ENCODE assay signal across 8 mouse cellular contexts in the genomic region with DNA sequence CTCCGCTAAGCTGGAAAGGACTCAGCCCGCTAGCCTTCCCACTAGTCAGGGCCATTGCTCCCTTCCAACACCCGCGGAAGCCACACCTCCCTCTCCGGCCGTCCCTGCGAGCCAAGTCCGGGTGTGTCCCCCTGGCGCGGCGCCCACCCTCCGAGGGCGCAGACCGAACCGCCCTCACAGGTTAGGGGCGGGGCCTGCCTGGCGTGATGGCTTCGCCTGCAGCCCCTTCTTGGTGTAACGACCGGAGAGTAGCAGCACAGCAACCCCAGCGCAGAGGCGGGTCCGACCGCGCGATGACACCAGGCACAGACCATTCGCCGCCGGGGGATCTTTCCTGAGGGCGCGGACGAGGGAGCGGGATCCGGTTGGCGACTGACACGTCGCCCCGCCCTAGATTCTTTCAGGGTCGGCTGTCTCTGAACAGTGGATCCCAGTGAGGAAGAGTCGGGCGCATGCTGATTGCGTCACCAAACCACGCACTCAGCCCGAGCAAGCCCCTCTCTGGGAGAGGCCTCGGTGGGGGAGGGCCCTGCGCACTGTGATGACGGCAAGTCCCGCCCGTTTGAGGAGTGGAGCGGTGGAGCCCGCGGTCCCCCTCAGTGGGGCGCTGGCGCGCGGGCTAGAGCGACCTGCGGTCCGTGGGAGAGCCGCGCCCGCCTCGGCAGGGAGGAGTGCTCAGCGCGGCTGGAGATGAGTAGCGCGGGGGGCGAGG. TPM values are rescaled to one million over a fixed set of nuclear protein-coding genes. Genes with fewer than 3 reads are reported as not detected.
DNase-seq lines count a peak whose midpoint lies in the region; ATAC-seq and TF ChIP-seq lines count a peak whose summit lies in the region.

TSS of gene Esyt2 (plus strand) at position 544 of the 712 bp plus-strand sequence.

- ATAC-seq in erythroid progenitor cell, adult 5-6 weeks (replicated peaks; ENCODE audit: low FRiP score, poor library complexity, severe bottlenecking): peak; percentile 83
- peak; percentile 97 for ATAC-seq in heart, embryonic 12.5 days (ENCODE audit: insufficient number of reproducible peaks, low FRiP score)
- peak; percentile 98 for ATAC-seq in kidney, postnatal 0 days (replicated peaks; ENCODE audit: low FRiP score, low read depth)
- ATAC-seq in liver, embryonic 11.5 days (replicated peaks; ENCODE audit: low FRiP score): peak; percentile 92
- peak; percentile 96 for ATAC-seq in stomach, embryonic 14.5 days (ENCODE audit: insufficient number of reproducible peaks, insufficient read depth, low FRiP score, low read depth)

- peak; percentile 99 for DNase-seq in CD4-positive helper T cell, adult 2 months (ENCODE audit: low read depth, low spot score)
- peak; percentile 98 for DNase-seq in brain, embryonic 18.5 days (ENCODE audit: low read depth, low spot score)
- DNase-seq in kidney, postnatal 0 days (ENCODE audit: low spot score): peak; percentile 99
- DNase-seq in liver, embryonic 11.5 days (ENCODE audit: low spot score): peak; percentile 100
- peak; percentile 98 for DNase-seq in naive thymus-derived CD4-positive, alpha-beta T cell, adult 2 months (ENCODE audit: low read depth)

- H3K27ac ChIP-seq in heart, embryonic 12.5 days (ENCODE audit: poor library complexity, severe bottlenecking): peak within 1 kb of the TSS; percentile 95
- H3K27ac ChIP-seq in kidney, postnatal 0 days: peak within 1 kb of the TSS; percentile 90
- peak within 1 kb of the TSS; percentile 97 for H3K27ac ChIP-seq in liver, embryonic 11.5 days (ENCODE audit: low read depth, low read length)
- peak within 1 kb of the TSS; percentile 98 for H3K27ac ChIP-seq in stomach, embryonic 14.5 days (ENCODE audit: low read length)

- H3K9ac ChIP-seq in heart, embryonic 12.5 days: peak within 1 kb of the TSS; percentile 88
- peak within 1 kb of the TSS; percentile 94 for H3K9ac ChIP-seq in kidney, postnatal 0 days (ENCODE audit: low read depth, low read length)
- H3K9ac ChIP-seq in liver, embryonic 11.5 days (ENCODE audit: low read depth, low read length): peak within 1 kb of the TSS; percentile 93
- peak within 1 kb of the TSS; percentile 92 for H3K9ac ChIP-seq in stomach, embryonic 14.5 days (replicated peaks; ENCODE audit: low read depth, low read length)

- H3K36me3 ChIP-seq in heart, embryonic 12.5 days: no peaks in the 10 kb centered on the region
- H3K36me3 ChIP-seq in kidney, postnatal 0 days (ENCODE audit: insufficient read depth, low read length): no peaks in the 10 kb centered on the region
- H3K36me3 ChIP-seq in liver, embryonic 11.5 days (ENCODE audit: control insufficient read depth, insufficient read depth, low read length): no peaks in the 10 kb centered on the region
- no peaks in the 10 kb centered on the region for H3K36me3 ChIP-seq in stomach, embryonic 14.5 days (ENCODE audit: control insufficient read depth, insufficient read depth, low read length)

- H3K4me3 ChIP-seq in heart, embryonic 12.5 days: peak within 1 kb of the TSS; percentile 82
- peak within 1 kb of the TSS; percentile 95 for H3K4me3 ChIP-seq in kidney, postnatal 0 days (replicated peaks; ENCODE audit: low read depth, low read length)
- H3K4me3 ChIP-seq in liver, embryonic 11.5 days (ENCODE audit: low read depth, low read length): peak within 1 kb of the TSS; percentile 98
- H3K4me3 ChIP-seq in stomach, embryonic 14.5 days (ENCODE audit: low read depth, low read length): peak within 1 kb of the TSS; percentile 97

- H3K4me1 ChIP-seq in heart, embryonic 12.5 days (replicated peaks): peaks cover 9% of the 10 kb centered on the region
- H3K4me1 ChIP-seq in kidney, postnatal 0 days (replicated peaks; ENCODE audit: insufficient read depth, low read length): 0 out of 2 replicates have a peak, but pooled peaks cover 3% of the 10 kb centered on the region
- H3K4me1 ChIP-seq in liver, embryonic 11.5 days (replicated peaks; ENCODE audit: control insufficient read depth, insufficient read depth, low read length): peaks cover 28% of the 10 kb centered on the region
- H3K4me1 ChIP-seq in stomach, embryonic 14.5 days (ENCODE audit: control insufficient read depth, insufficient read depth, low read length): no peaks in the 10 kb centered on the region

- peak within 1 kb of the TSS; percentile 95 for H3K4me2 ChIP-seq in heart, embryonic 12.5 days
- peak within 1 kb of the TSS; percentile 89 for H3K4me2 ChIP-seq in kidney, postnatal 0 days (ENCODE audit: low read length)
- H3K4me2 ChIP-seq in liver, embryonic 11.5 days: peak within 1 kb of the TSS; percentile 75
- H3K4me2 ChIP-seq in stomach, embryonic 14.5 days (replicated peaks; ENCODE audit: low read depth, low read length): peak within 1 kb of the TSS; percentile 58

- H3K9me3 ChIP-seq in heart, embryonic 12.5 days (replicated peaks): no peaks in the 10 kb centered on the region
- H3K9me3 ChIP-seq in kidney, postnatal 0 days (replicated peaks; ENCODE audit: low read length): no peaks in the 10 kb centered on the region
- no peaks in the 10 kb centered on the region for H3K9me3 ChIP-seq in liver, embryonic 11.5 days (ENCODE audit: control insufficient read depth, low read length)
- H3K9me3 ChIP-seq in stomach, embryonic 14.5 days (ENCODE audit: control insufficient read depth, low read depth, low read length): no peaks in the 10 kb centered on the region

- peaks cover 11% of the 10 kb centered on the region; the same call in 1 of the 2 replicates for H3K27me3 ChIP-seq in heart, embryonic 12.5 days (replicated peaks)
- H3K27me3 ChIP-seq in kidney, postnatal 0 days (ENCODE audit: insufficient read depth, low read length): no peaks in the 10 kb centered on the region
- H3K27me3 ChIP-seq in liver, embryonic 11.5 days (replicated peaks; ENCODE audit: control insufficient read depth, insufficient read depth, low read length): no peaks in the 10 kb centered on the region
- no peaks in the 10 kb centered on the region for H3K27me3 ChIP-seq in stomach, embryonic 14.5 days (ENCODE audit: control insufficient read depth, insufficient read depth, low read length)

- under 1% methylated on average over 68 of the region's 68 CpGs for WGBS in heart, embryonic 12.5 days
- WGBS in kidney, postnatal 0 days: under 1% methylated on average over 52 of the region's 68 CpGs
- under 1% methylated on average over 68 of the region's 68 CpGs for WGBS in liver, embryonic 11.5 days
- WGBS in stomach, embryonic 14.5 days: under 1% methylated on average over 67 of the region's 68 CpGs

- peak; percentile 50; the same call in 1 of the 2 replicates for TF ChIP-seq CTCF in kidney, postnatal 0 days (IDR thresholded peaks at IDR 0.05; ENCODE audit: low read depth)

RNA-seq across cellular contexts. Expression of gene Esyt2, which starts in this region (rescaled TPM):
- 120 and 140 TPM in 2 replicates for total RNA-seq in erythroid progenitor cell, adult 5-6 weeks (2015; ENCODE audit: low replicate concordance)
- 117 and 161 TPM in 2 replicates for total RNA-seq in erythroid progenitor cell, adult 5-6 weeks (2017; ENCODE audit: low replicate concordance)
- polyA plus RNA-seq in heart, embryonic 12.5 days (2016; fragmentation: Nextera tagmentation; extraction: Ambion mirVana): 17.1 TPM in 2 replicates
- 13.9 and 14.0 TPM in 2 replicates for polyA plus RNA-seq in kidney, postnatal 0 days (2015; fragmentation: Nextera tagmentation; extraction: Ambion mirVana)
- polyA plus RNA-seq in liver, embryonic 11.5 days (2014; fragmentation: Nextera tagmentation; extraction: Ambion mirVana): 20.9 and 21.1 TPM in 2 replicates
- polyA plus RNA-seq in stomach, embryonic 14.5 days (2014; fragmentation: Nextera tagmentation; extraction: Ambion mirVana): 44.6 and 47.7 TPM in 2 replicates

Comparison
In these comparisons a context has a peak if more than half of its experiments do, and no peak if none do; other contexts are left out.
1. Peak in every context shown above with its lines: DNase-seq, ATAC-seq, H3K4me3 ChIP-seq and H3K27ac ChIP-seq.